Mouse (Mus musculus) kidney, adult 2 months (tissue): ENCODE results near the gene Kiss1r. TPM values are rescaled to one million over a fixed set of nuclear protein-coding genes. Genes with fewer than 3 reads are reported as not detected.
"Not testable (repeated sequence)": the region's sequence is repeated elsewhere in the genome, so short reads cannot be mapped to it uniquely, and the experiment has no call there.

ENCODE experiments used
- DNase-seq: peaks from one replicate; pipeline ENCODE4 v3.0.0; 2021
- H3K27ac ChIP-seq: fragments of 200-500 bp; 2 replicates; pipeline ENCODE4 v1.5.1; 2012; ENCODE audit warnings: low read depth, low read length, control low read depth, inconsistent platforms; ENCODE audit not compliant: insufficient read depth
- H3K27me3 ChIP-seq: fragments of 200-500 bp; replicated peaks from 2 replicates; pipeline ENCODE4 v1.6.1; 2012; ENCODE audit warnings: mild to moderate bottlenecking, moderate library complexity, low read length, inconsistent platforms; ENCODE audit not compliant: control insufficient read depth, insufficient read depth
- H3K36me3 ChIP-seq: fragments of 200-500 bp; 2 replicates; pipeline ENCODE4 v1.6.1; 2012; ENCODE audit warnings: mild to moderate bottlenecking, moderate library complexity, low read length, inconsistent platforms; ENCODE audit not compliant: control insufficient read depth, insufficient read depth
- H3K4me1 ChIP-seq: fragments of 200-500 bp; 2 replicates; pipeline ENCODE4 v1.6.1; 2011; ENCODE audit warnings: low read length; ENCODE audit not compliant: control insufficient read depth, insufficient read depth
- H3K4me3 ChIP-seq: fragments of 200-500 bp; 2 replicates; pipeline ENCODE4 v1.5.1; 2011; ENCODE audit warnings: mild to moderate bottlenecking, low read depth, low read length, control low read depth; ENCODE audit not compliant: insufficient read depth
- CTCF ChIP-seq: fragments of 200-500 bp; conservative IDR thresholded peaks from 2 replicates; pipeline ENCODE4 v1.5.1; 2011; ENCODE audit warnings: low read depth, mild to moderate bottlenecking, control low read depth, low read length, moderate library complexity, mixed read lengths; ENCODE audit not compliant: insufficient read depth, insufficient read length
- POLR2A ChIP-seq: fragments of 200-500 bp; IDR thresholded peaks from one replicate; pipeline ENCODE4 v1.6.1; 2011; ENCODE audit warnings: low read depth, low read length, control low read depth
- WGBS: fragments of 180-500 bp; shearing (Covaris S2); methylation state at CpG from one replicate; pipeline ENCODE4 v1.1.7; 2018; 5-methylcytosine and 5-hydroxymethylcytosine counted together
- polyA plus RNA-seq: library from polyadenylated mRNA; depleted of rRNA; stranded (reverse); fragments of >200 nt; gene quantifications from 2 replicates; pipeline ENCODE4 v1.2.3, GENCODE M21; 2012

The Kiss1r gene
- polyA plus RNA-seq, 1 experiment: 5.6 TPM

DNA sequence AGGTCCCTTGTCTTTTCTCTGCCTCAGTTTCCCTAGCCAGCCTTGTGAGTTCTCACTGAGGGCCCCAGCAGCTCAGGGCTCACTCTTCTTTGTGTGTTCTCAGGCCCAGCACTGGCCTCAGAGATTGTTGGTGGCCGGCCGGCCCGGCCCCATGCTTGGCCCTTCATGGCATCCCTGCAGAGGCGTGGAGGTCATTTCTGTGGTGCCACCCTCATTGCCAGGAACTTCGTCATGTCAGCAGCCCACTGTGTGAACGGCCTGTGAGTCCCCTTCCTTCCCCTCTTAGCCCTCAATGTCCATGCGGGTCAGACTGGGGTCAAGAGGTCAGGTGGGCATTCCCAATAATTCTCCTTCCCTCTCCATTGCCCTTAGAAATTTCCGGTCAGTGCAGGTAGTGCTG is 30.2 kb upstream of the Kiss1r start:
- Histone ChIP-seq H3K4me3 (no peak overlapping the region), H3K27ac (no peak overlapping the region), H3K36me3 (no peaks in the 10 kb centered on the region), H3K27me3 (no peaks in the 10 kb centered on the region), H3K4me1 (no peaks in the 10 kb centered on the region)
- DNase-seq: no peak
- TF ChIP-seq POLR2A: no peak
- TF ChIP-seq CTCF: no peak
- WGBS: 89% methylated on average over 8 of the region's 8 CpGs

DNA sequence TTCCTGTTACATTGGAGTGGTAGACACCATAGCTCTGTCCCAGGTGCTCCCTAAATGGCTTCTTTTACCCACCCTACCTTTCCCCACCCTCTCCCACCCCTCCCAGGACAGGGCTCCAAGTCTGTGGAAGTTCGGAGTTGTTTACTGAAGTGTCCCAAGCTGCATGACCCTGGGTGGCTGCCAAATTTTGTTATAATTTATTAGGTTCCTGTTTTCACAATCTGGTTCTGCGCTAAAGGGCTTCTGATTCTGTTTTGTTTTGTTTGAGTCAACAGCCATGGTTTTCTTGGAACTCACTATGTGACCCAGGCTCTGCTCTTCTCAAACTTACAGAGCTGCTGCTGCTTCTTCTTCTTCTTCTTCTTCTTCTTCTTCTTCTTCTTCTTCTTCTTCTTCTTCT is 27.4 kb upstream of the Kiss1r start:
- WGBS: 21% methylated on average over 2 of the region's 2 CpGs
- no peak overlapping the region for H3K4me3 ChIP-seq

DNA sequence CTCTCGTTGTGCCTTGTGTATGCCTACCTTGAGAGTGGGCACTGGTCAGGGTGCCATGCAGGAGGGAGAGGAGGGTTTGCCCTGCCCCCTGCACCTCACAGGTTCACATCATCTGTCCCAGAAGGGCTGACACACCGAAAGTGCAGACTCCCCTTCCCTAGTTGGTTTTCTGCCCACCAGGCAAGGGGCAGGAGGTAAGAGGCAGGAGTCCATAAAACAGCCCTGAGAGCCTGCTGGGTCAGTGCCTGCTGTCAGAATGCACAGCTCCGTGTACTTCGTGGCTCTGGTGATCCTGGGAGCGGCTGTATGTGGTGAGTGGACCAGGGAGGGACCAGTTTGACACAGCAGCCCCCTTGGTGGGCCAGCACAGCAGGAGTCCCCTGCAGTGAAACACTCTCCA is 26.1 kb upstream of the Kiss1r start, which contains the start of gene Cfd:
Gene Cfd (plus strand): TSS at position 184 of the 400 bp plus-strand sequence.
- Histone ChIP-seq H3K4me3 (no peak within 1 kb of the TSS), H3K27ac (no peak within 1 kb of the TSS), H3K36me3 (no peaks in the 10 kb centered on the region), H3K4me1 (no peaks in the 10 kb centered on the region), H3K27me3 (no peaks in the 10 kb centered on the region)
- DNase-seq: no peak
- 47% methylated on average over 5 of the region's 5 CpGs for WGBS
- TF ChIP-seq POLR2A: no peak
- no peak for TF ChIP-seq CTCF

More for the DNA sequence above, 27.4 kb upstream of the Kiss1r start:
- Histone ChIP-seq H3K36me3 (no peaks in the 10 kb centered on the region), H3K27ac (no peak overlapping the region), H3K4me1 (no peaks in the 10 kb centered on the region), H3K27me3 (no peaks in the 10 kb centered on the region)
- peak; percentile 86 for DNase-seq
- TF ChIP-seq CTCF (no peak), POLR2A (no peak)

DNA sequence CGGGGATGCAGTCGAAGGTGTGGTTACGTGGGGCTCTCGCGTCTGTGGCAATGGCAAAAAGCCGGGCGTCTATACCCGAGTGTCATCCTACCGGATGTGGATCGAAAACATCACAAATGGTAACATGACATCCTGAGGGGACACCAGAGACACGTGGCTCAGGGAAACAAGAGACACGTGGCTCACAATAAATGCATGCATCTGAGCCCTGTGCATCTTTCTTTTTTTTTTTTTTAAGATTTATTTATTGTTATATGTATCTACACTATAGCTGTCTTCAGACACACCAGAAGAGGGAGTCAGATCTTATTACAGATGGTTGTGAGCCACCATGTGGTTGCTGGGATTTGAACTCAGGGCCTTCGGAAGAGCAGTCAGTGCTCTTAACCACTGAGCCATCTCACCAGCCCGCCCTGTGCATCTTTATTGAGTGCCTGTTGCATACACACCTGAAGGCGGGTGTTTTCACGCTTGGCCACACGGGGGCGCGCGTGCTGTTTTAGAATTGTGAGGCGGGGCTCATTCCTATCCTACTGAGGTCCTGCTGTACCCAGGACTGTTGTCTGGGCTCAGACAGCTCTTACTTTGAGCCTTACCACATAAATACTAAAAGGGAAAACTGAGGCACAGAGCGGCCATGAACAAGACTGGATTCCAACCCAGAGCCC is 24.2 kb upstream of the Kiss1r start:
- H3K4me3 ChIP-seq, H3K4me1 ChIP-seq, H3K27ac ChIP-seq, H3K27me3 ChIP-seq, H3K36me3 ChIP-seq: not testable (repeated sequence)
- 41% methylated on average over 22 of the region's 22 CpGs for WGBS
- DNase-seq: peak; percentile 81
- TF ChIP-seq CTCF: peak; percentile 79

DNA sequence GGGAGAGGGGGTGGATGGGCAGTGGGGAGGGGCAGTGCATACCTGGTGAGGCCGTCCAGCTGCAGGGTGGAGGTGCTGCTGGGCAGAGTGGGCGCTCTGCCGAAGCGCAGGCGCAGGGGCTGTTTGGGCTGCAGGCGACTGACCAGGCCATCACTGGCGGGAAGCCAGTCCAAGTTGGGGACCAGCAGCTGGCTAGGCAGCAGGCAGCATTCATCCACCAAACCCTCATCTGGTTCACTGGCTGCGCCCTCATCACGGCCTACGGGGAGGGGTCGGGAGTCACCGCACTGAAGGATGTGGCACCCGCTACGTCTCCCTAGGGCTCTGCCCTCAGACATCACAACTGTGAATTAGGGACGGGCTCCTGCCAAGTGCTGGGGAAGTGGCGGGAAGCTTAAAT is 20.5 kb upstream of the Kiss1r start:
- Histone ChIP-seq H3K4me3 (no peak overlapping the region), H3K27me3 (no peaks in the 10 kb centered on the region), H3K4me1 (no peaks in the 10 kb centered on the region), H3K27ac (no peak overlapping the region), H3K36me3 (no peaks in the 10 kb centered on the region)
- TF ChIP-seq POLR2A: no peak
- no peak for TF ChIP-seq CTCF
- DNase-seq: no peak
- 86% methylated on average over 16 of the region's 16 CpGs for WGBS

DNA sequence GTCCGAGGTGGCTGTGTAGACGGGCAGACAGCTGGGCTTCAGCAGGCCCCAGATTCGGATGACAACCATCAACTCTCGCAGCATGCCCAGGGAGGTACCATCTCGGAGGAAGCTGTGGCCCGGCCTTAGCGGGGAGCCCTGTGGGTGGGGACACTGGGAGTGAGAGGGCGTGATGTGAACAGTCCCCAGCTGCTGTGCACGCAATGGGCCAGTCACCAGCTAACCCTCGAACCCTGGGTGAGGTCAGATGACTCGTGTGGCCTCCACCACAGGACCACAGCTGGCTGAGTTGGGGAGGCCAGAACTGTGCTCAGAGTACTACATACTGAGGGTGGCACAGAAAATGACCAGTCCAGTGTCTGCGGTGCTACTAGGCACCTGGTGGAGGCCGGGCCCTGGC is 20.0 kb upstream of the Kiss1r start:
- no peaks in the 10 kb centered on the region for H3K36me3 ChIP-seq
- no peak for DNase-seq
- H3K27me3 ChIP-seq: no peaks in the 10 kb centered on the region
- H3K4me3 ChIP-seq: no peak overlapping the region
- no peak for TF ChIP-seq POLR2A
- TF ChIP-seq CTCF: no peak
- no peaks in the 10 kb centered on the region for H3K4me1 ChIP-seq
- WGBS: 78% methylated on average over 13 of the region's 13 CpGs
- no peak overlapping the region for H3K27ac ChIP-seq

DNA sequence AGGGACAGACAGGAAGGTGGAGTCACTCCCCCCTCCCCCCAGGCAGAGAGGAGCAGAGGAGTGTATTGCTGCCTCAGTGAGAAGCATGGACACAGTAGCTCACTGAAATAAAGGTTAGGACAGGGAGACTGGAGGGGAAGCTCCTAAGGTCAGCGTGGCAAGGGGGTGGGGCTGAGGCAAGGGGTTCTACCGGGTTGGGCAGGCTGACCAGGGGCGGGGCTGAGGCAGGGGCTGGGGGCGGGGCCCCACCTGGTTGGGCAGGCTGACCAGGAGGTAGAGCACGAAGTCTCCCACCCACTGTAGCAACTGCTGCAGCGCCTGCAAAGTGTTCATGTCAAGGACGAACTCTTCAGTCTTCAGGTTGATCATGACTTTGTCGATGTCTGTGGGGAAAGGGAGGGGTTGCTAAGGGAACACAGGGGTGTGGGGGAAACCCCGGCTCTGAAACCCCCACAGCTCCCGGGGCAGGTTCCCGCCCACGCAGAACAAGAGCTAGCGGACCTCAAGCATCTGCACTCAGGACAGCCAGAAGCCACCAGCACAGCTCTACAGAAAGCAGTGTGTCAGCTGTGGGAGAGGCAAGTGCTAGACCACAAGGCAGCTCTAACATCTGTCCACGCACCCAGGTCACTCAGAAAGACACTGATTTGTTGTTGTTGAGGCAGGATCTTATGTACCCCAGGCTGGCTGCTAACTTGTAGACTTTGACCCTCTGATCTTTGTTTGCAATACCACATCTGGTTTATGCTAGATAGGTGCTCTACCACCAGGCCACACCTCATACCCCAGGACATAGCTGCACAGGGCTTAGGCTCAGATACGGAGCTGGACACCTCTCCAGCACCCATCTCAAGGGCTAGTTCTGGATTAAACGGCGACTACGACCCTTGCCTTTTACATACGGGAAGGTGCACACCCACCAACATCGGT is 19.2 kb upstream of the Kiss1r start:
- DNase-seq: no peak
- no peak overlapping the region for H3K4me3 ChIP-seq
- TF ChIP-seq CTCF (no peak), POLR2A (no peak)
- H3K27ac ChIP-seq: no peak overlapping the region
- H3K36me3 ChIP-seq: no peaks in the 10 kb centered on the region
- no peaks in the 10 kb centered on the region for H3K27me3 ChIP-seq
- WGBS: 52% methylated on average over 20 of the region's 20 CpGs
- H3K4me1 ChIP-seq: no peaks in the 10 kb centered on the region
